Mouse (Mus musculus): ENCODE data around the gene Cox8a. TPM values are rescaled to one million over a fixed set of nuclear protein-coding genes. Genes with fewer than 3 reads are reported as not detected.

Gene Cox8a
- polyA plus RNA-seq, 1 experiment = 562 TPM

DNA sequence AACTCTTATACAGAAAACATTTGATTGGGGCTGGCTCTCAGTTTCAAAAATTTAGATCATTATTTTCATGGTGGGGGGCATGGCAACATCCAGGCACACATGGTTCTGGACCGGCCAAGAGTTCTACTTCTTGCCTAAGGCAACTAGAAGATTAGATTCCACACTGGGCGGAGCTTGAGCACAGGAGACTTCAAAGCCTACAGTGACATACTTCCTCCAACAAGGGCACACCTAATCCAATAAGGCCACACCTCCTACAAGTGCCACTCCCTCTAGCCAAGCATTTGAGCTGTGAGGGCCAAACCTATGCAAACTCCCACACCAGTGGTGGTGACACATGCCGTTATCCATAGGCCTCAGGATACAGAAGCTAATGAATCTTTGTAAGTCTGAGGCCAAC, 28.6 kb upstream of the Cox8a start:
- H3K4me3 ChIP-seq (ENCODE audit: insufficient read depth, low read length) = no peak overlapping the region
- TF ChIP-seq CTCF (IDR thresholded peaks at IDR 0.05; ENCODE audit: low read depth, low read length) = no peak
- TF ChIP-seq POLR2A (IDR thresholded peaks at IDR 0.05; ENCODE audit: borderline replicate concordance, low read depth, low read length) = no peak
- no peak overlapping the region for H3K27ac ChIP-seq (ENCODE audit: insufficient read depth, low read depth, low read length)
- 0 out of 2 replicates have a peak, but pooled peaks cover 2% of the 10 kb centered on the region for H3K4me1 ChIP-seq (ENCODE audit: control insufficient read depth, insufficient read depth, low read length)

DNA sequence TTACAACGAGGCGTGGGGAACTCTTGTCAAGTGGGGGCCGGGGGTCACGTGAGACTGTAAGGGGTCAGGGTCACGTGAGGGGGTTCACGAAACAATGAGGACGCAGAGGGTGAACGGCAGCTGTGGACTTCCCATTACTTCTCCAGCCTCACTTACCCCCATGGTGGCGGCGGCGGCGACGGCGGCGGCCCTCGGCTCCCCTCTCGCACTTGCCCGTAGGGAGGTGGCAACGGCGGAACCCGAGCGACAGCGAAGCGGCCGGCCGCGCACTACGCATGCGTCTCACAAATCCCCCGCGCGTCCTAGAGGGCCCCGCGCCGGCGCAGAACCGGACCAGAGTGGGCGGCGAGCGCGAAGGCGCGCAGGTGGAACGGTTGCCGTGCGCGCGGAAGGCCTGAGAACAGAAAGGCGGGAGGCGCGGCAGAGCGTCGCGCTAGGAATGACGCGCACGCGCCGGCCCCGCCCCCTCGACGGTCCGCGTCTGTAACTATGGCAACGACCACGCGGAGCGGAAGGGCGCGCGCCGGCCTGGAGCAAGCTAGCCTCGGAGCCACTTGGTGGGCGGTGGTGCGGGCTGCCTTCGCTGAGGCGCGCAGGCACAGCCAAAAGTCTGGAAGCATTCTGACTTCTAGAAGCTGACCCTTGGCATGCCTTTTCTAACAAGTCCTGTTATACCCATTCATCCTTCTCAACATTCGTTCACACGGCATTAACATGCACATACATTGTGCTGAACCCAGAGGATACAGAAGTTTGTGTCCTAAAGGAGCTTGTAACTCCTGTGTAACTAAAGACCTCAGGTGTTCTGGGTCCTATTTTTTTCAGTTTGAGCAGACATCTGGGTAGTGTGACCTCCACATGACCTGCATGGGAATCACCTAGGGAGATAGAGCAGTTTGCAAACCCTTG, 23.6 kb upstream of the Cox8a start, which contains the start of gene Naa40:
Naa40 (minus strand) TSS at position 402 of the 909 bp plus-strand sequence.
- H3K27ac ChIP-seq (ENCODE audit: insufficient read depth, low read depth, low read length) = peak within 1 kb of the TSS; percentile 77
- H3K4me3 ChIP-seq (ENCODE audit: insufficient read depth, low read length) = peak within 1 kb of the TSS; percentile 81
- TF ChIP-seq POLR2A (IDR thresholded peaks at IDR 0.05; ENCODE audit: borderline replicate concordance, low read depth, low read length) = no peak
- TF ChIP-seq CTCF (IDR thresholded peaks at IDR 0.05; ENCODE audit: low read depth, low read length) = no peak
- peaks cover 8% of the 10 kb centered on the region; the same call in 1 of the 2 replicates for H3K4me1 ChIP-seq (ENCODE audit: control insufficient read depth, insufficient read depth, low read length)

GRCm38 (mm10) chr19:7240291-7240690, 22.9 kb upstream of the Cox8a start:
- TF ChIP-seq POLR2A (IDR thresholded peaks at IDR 0.05; ENCODE audit: borderline replicate concordance, low read depth, low read length) = no peak
- no peak for TF ChIP-seq CTCF (IDR thresholded peaks at IDR 0.05; ENCODE audit: low read depth, low read length)
- Histone ChIP-seq H3K4me3 (ENCODE audit: insufficient read depth, low read length) (peak overlapping the region; percentile 81), H3K4me1 (ENCODE audit: control insufficient read depth, insufficient read depth, low read length) (peaks cover 8% of the 10 kb centered on the region; the same call in 1 of the 2 replicates), H3K27ac (ENCODE audit: insufficient read depth, low read depth, low read length) (peak overlapping the region; percentile 77)

DNA sequence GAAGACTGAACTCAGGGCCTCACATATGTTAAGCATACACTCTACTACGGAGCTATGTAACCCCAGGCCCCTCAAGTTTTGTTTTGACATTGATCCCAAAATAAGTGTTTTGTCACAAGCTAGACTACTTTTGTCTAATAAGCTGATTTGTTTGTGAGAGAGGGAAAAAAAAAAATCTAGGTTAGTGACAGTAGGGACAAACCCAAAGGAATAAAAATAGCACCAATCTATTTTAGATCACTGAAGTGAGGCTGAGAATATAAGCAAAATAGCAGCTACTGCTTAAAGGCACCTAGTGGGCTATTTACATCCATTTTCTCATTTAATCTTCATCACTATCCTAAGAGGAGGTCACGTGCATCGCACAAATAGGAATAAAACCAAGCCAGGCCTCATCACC, 22.2 kb upstream of the Cox8a start:
- no peak for TF ChIP-seq CTCF (IDR thresholded peaks at IDR 0.05; ENCODE audit: low read depth, low read length)
- Histone ChIP-seq H3K4me3 (ENCODE audit: insufficient read depth, low read length) (peak overlapping the region; percentile 81), H3K27ac (ENCODE audit: insufficient read depth, low read depth, low read length) (no peak overlapping the region), H3K4me1 (ENCODE audit: control insufficient read depth, insufficient read depth, low read length) (peaks cover 8% of the 10 kb centered on the region; the same call in 1 of the 2 replicates)

- Histone ChIP-seq H3K4me3 (ENCODE audit: insufficient read depth, low read length) (no peak overlapping the region), H3K27ac (ENCODE audit: insufficient read depth, low read depth, low read length) (no peak overlapping the region), H3K4me1 (ENCODE audit: control insufficient read depth, insufficient read depth, low read length) (peaks cover 8% of the 10 kb centered on the region; the same call in 1 of the 2 replicates)
- TF ChIP-seq CTCF (IDR thresholded peaks at IDR 0.05; ENCODE audit: low read depth, low read length) = no peak
- no peak for TF ChIP-seq POLR2A (IDR thresholded peaks at IDR 0.05; ENCODE audit: borderline replicate concordance, low read depth, low read length)
Measured at GRCm38 (mm10) chr19:7236742-7237141, 19.3 kb upstream of the Cox8a start.

DNA sequence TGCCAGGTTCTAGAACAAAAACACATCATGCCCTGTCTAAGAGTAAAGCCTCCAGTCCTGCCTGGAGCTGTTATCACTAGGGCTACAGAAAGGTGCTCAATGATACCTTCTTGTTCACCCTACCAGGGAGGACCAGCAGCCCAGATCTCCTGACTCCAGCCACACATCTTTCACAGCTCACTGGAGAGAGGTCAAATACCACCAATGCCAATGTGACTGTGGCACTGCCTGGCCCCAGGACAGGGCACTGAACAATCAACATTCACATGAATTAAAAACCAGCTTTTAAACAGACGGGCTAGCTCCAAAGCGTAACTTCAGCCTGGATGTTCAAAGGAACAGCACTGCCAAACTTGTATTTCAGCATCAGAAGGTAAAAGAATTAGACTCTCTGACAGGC, 18.6 kb upstream of the Cox8a start:
- H3K27ac ChIP-seq (ENCODE audit: insufficient read depth, low read depth, low read length) = no peak overlapping the region
- H3K4me1 ChIP-seq (ENCODE audit: control insufficient read depth, insufficient read depth, low read length) = peaks cover 6% of the 10 kb centered on the region; the same call in 1 of the 2 replicates
- no peak overlapping the region for H3K4me3 ChIP-seq (ENCODE audit: insufficient read depth, low read length)
- TF ChIP-seq CTCF (IDR thresholded peaks at IDR 0.05; ENCODE audit: low read depth, low read length) = no peak
- TF ChIP-seq POLR2A (IDR thresholded peaks at IDR 0.05; ENCODE audit: borderline replicate concordance, low read depth, low read length) = no peak

GRCm38 (mm10) chr19:7235461-7235860, 18.0 kb upstream of the Cox8a start:
- TF ChIP-seq POLR2A (IDR thresholded peaks at IDR 0.05; ENCODE audit: borderline replicate concordance, low read depth, low read length) (no peak), CTCF (IDR thresholded peaks at IDR 0.05; ENCODE audit: low read depth, low read length) (no peak)
- Histone ChIP-seq H3K27ac (ENCODE audit: insufficient read depth, low read depth, low read length) (no peak overlapping the region), H3K4me1 (ENCODE audit: control insufficient read depth, insufficient read depth, low read length) (peaks cover 6% of the 10 kb centered on the region; the same call in 1 of the 2 replicates), H3K4me3 (ENCODE audit: insufficient read depth, low read length) (no peak overlapping the region)

DNA sequence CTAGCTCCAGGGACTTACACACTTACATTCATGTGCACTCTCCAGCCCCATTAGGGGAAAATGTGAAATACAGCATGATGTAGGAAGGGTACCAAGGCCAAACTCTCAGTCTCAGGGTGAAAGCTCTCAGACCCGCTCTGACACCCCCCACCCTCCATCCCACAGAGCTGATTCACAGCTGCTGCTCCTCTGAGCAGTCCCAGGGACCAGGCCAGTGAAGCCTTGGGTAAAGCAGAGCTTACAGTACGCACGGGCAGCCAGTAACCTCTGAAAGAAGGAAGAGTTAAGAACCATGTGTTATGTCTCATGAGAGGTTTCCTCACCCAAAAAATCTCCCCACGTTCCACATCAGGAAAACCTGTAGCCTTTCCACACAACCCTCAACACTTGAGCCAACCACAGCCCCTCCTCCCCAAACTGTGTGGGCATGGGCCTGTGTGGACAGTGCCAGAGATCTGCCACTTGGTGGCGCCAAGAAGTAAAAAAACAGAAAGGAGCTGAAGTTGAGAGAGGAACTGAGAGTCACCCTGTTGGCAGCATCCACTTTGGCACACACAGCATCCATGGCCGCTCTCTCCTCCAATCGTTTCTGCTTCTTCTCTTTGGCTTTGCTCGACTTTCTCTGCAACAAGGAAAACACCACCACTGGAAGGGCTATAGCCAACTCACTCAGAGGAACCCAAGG, 17.3 kb upstream of the Cox8a start:
- Histone ChIP-seq H3K4me1 (ENCODE audit: control insufficient read depth, insufficient read depth, low read length) (peaks cover 4% of the 10 kb centered on the region; the same call in 1 of the 2 replicates), H3K27ac (ENCODE audit: insufficient read depth, low read depth, low read length) (no peak overlapping the region), H3K4me3 (ENCODE audit: insufficient read depth, low read length) (no peak overlapping the region)
- TF ChIP-seq CTCF (IDR thresholded peaks at IDR 0.05; ENCODE audit: low read depth, low read length) (peak; percentile 65), POLR2A (IDR thresholded peaks at IDR 0.05; ENCODE audit: borderline replicate concordance, low read depth, low read length) (no peak)

- H3K4me1 ChIP-seq (ENCODE audit: control insufficient read depth, insufficient read depth, low read length) = peaks cover 18% of the 10 kb centered on the region
- no peak overlapping the region for H3K4me3 ChIP-seq (ENCODE audit: insufficient read depth, low read length)
- peak overlapping the region; percentile 37 for H3K27ac ChIP-seq (ENCODE audit: insufficient read depth, low read depth, low read length)
- TF ChIP-seq CTCF (IDR thresholded peaks at IDR 0.05; ENCODE audit: low read depth, low read length) (no peak), POLR2A (IDR thresholded peaks at IDR 0.05; ENCODE audit: borderline replicate concordance, low read depth, low read length) (no peak)
Measured at GRCm38 (mm10) chr19:7226511-7226914, 9.1 kb upstream of the Cox8a start.

Data from bone marrow macrophage, adult 2 months (primary cell).